Mouse (Mus musculus): ENCODE results near the gene Scg3. TPM values are rescaled to one million over a fixed set of nuclear protein-coding genes. Genes with fewer than 3 reads are reported as not detected.
"Not testable (repeated sequence)": the region's sequence is repeated elsewhere in the genome, so short reads cannot be mapped to it uniquely, and the experiment has no call there.

The Scg3 gene
- 1 to 10 TPM; 4.3 to 7.1 TPM for total RNA-seq (2021)
- long read RNA-seq, experiment 1, partial matches to known transcripts, result 0 of 2 reads
- long read RNA-seq, experiment 1, other reads (novel, unspliced or antisense), result 1 of 2 reads
- long read RNA-seq, experiment 2, partial matches to known transcripts, result 0 of 1 reads
- long read RNA-seq, experiment 2, other reads (novel, unspliced or antisense), result 0 of 1 reads

DNA sequence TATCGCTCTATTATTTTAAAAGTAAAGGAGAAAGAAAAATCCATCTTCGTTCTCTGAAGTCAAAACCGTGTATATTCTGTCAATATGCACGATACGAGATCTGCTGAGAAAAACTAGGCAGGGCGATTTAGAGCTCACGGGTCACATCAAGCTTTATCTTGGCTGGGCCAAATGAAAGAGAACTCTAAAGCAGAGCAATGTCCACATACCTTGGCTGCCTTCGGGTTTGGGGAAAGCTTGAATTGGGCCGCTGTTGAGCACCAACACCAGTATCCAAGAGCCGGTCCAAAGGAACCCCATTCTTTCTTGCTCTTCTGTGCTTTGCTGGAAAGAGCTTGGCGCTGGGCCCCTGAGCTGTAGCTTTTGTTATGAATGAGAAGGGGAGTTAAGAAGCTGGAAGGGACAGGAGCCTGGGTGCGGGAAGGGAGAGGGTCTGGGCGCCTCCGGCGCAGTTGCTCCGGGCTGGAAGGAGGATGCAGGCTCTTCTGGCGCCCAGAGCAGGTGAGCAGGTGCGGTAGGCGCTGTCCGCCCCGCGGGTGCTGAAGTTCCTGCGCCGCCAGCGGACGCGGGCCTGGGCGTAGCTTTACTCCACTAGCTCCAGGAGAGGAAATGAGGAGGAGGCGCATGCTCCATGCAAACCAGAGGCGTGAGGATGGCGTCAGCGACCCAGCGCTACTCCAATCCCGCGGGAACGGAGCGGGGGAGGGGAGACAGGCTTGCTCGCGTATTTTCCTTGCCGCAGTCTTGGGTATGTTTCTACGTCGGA, at the start of gene Scg3:
TSS of gene Scg3 (minus strand) at position 631 of the 766 bp plus-strand sequence.
- DNase-seq (ENCODE audit: low spot score in 2 of 2), result peak; percentile 42 to 62

- peak; percentile 36 to 61 for DNase-seq (ENCODE audit: low spot score in 2 of 2)
Observed at GRCm38 (mm10) chr9:75719952-75720687, 36.3 kb upstream of the Scg3 start.

- peak in 1 of 2 experiments; percentile 41 for DNase-seq (ENCODE audit: low spot score in 2 of 2)
Observed at GRCm38 (mm10) chr9:75719481-75719880, 35.6 kb upstream of the Scg3 start.

DNA sequence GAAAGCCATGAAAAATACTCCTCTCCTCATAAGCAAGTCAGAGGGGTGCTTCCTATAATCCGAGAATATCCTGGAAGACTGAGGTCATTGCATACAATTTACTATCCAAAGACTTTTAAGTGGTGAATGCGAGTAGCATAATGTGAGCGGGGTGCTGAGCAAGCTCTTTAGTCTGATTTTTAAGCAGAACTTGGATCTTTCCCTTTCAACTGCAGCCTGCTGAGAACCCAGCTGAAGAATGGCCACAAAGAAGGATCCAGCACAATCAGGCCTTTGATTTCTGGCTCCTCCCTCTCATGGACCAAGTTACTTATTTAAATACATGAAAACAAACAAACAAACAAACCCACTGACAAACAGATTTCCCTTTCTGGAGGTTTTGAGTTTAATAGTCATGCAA, 916 bp upstream of the Scg3 start:
- DNase-seq (ENCODE audit: low spot score in 2 of 2), result no peak

DNA sequence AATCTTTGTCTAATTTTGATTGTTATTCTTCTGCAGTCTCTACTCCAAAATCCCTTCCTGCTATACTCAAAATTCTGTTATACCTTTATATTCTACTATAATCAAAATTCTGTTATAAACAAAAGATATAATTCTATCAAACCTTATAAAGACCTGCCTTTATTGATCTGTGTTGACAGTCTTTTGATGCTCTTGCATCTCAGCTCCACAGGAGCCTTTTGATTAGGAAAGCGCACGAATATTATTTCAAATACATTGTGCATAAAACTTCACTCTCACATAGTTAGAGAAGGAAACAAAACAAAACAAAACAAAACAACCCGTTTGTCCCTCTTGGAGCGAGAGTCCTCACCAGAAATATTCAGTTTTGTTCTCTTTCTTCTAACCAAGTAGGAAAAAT, 436 bp upstream of the Scg3 start:
- DNase-seq (ENCODE audit: low spot score in 2 of 2), result no peak

DNA sequence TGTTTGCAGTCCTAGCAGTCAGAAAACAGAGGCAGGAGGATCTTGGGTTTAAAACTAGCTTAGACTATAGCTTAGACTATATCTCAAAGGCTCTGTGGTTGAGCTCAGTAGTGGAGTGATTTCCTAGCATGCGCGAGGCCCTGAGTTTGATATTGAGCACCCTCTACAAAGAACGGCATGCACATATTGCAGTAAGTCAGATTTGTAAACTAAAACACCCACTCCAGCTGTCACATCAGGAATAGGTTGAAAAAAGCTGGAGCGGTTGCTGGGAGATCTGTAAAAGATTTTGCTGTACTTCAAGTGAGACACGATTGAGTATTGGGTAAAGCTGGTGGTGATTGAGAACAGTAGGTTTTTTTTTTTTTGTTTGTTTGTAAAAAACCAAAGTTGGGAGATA, 3.2 kb downstream of the Scg3 start:
- DNase-seq (ENCODE audit: low spot score in 2 of 2), result no peak

DNA sequence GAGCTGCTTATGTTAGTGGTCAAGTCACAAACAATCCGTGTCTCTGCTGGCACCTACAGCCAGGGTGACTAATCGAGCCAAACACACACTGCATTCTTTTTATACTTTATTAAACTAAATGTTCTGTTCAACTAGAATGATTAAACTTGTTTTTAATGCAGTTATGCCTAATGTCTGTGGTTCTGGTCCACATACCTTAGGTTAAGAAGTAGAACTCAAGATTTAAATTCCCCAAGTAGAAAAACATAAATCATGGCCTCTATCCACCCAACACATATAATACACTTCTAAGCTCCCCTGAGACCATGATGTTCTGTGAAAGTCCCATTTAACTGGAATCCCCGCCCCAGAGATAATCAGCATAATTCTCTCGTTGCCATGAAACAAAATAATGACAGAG, 4.2 kb downstream of the Scg3 start:
- no peak for DNase-seq (ENCODE audit: low spot score in 2 of 2)

DNA sequence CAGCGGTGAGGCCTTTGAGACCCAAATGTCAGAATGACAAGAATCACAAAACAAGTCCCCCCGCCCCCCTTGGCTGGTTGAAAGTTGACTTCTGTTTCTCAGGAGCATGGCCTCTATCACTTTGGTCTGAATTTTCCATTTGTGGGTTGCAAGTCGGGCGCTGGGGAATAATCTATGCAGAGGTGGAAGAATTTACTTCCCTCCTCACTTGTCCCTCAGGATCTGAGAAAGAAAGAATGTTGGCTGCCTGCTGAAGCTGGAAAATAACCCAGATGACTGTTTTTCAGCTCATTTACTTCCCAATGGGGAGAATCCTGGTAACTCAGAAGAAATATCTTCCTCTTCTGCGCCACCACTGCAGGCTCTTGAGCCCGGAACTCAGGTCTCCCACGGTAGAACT, 5.5 kb downstream of the Scg3 start:
- peak in 1 of 2 experiments; percentile 22 for DNase-seq (ENCODE audit: low spot score in 2 of 2)

DNA sequence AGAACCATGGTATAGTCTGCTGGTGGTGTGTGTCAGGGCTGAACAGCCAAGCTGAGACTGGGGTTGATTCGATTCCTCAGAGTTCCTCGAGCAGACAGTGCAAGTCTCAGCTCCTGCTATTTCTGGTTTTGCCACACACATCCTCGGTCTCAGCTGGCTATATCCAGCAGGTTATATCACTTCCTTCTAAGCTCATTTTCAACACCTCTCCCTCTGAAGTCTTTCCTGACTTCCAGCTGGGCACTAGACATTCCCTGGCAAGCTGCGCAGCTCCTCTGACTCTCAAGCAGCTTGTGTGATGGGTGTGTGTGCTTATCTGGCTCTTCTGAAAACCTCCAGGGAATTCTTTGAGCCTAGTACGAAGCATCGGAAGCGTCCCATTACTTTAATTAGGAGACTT, 7.6 kb downstream of the Scg3 start:
- DNase-seq (ENCODE audit: low spot score in 2 of 2), result no peak

DNA sequence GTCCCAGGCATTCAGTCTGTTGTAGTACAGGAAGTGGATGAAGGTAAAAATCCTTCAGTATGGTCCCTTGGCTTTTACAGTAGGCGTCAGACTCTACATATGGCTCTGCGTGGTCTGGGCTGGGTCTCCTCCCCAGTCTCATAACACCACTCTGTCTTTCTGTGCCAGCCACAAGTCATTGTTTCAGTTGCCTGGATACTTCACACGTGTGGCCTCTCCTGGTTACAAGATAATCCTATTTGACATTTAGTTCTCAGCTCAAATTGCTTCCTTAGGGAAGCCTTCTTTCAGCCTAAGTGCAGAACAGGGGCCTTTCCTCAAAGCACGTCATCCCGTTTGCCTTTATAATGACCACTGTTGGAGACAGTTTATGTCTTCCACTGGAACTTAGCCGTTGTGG, 11.1 kb downstream of the Scg3 start:
- no peak for DNase-seq (ENCODE audit: low spot score in 2 of 2)

DNA sequence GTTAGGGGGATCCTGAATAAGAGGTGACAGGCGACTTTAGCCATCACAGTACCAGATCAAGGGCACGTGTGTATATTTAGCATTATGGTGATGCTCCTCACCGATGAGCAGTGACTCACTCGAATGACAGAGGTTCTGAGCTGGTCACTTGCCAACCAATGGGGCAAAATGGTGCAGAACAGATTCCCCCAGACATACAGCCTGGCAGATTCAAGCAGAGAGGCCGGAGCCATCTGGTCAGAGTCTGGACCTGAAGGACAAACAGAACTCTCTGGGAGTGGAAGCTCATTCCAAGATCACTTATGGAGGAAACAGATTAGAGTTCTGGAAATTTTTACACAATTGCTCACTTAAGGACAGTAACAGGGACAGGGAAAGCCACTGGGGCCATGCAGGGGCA, 17.2 kb downstream of the Scg3 start:
- no peak for DNase-seq (ENCODE audit: low spot score in 2 of 2)

GRCm38 (mm10) chr9:75665364-75665763, 18.5 kb downstream of the Scg3 start:
- DNase-seq (ENCODE audit: low spot score in 2 of 2), result no peak

GRCm38 (mm10) chr9:75660917-75661316, 22.9 kb downstream of the Scg3 start:
- no peak for DNase-seq (ENCODE audit: low spot score in 2 of 2)

GRCm38 (mm10) chr9:75656456-75656855, 27.4 kb downstream of the Scg3 start:
- DNase-seq (ENCODE audit: low spot score in 2 of 2), result not testable (repeated sequence)

- DNase-seq (ENCODE audit: low spot score in 2 of 2), result peak in 1 of 2 experiments; percentile 69
Observed at GRCm38 (mm10) chr9:75653981-75654911, 29.6 kb downstream of the Scg3 start.

DNA sequence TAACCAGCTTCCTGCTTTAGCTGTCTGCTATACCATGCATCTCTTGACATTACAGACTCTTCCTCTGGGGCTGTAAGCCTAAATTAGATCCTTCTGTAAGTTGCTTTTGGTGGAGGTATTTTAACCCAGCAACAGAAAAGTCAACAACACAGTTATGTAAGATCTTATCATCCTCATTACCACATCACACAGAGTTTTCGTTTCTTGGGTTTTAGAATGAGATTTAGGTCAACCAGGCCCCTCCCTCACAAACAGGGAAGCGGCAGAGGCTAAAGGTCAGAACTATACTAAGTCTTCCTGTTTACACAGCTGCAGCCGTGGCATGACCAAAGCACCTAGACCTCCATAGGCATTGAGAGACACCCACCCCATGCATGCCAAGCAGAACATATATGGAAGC, 38.5 kb downstream of the Scg3 start:
- DNase-seq (ENCODE audit: low spot score in 2 of 2), result no peak

DNA sequence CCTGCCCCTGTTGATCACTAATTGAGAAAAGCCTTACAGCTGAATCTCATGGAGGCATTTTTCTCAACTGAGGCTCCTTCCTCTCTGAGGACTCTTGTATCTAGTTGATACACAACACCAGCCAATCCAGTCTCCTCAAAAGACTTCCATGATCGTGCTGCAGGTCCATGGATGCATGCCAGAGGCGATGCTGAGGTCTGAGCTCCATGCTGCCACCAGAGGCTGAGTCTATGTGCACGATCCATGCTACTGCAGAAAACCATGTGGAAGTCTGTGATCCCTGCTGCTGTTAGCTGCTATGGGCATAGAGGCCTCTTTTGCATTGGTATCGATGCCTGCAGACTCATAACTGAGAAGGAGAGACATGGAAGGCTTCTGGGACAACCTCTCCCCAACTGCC, 49.6 kb downstream of the Scg3 start:
- DNase-seq (ENCODE audit: low spot score in 2 of 2), result no peak

DNA sequence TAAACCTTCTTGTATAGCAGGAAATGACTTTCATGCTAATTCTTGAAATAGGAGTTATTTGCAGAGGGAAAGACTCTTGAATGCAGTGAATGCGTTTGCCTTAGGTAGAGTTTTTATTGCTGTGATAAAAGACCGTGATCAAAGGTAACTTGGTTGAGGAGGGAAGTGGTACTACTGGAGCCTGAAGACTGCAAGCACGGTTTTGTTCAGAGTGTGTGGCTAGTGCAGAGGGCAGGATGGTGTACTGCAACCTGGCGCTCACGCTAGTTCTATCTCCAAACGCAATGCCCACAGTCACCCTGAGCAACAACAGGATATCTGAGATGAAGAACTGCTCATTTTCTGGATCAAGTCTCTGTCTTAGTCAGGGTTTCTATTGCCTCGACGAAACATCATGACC, 50.3 kb downstream of the Scg3 start:
- no peak for DNase-seq (ENCODE audit: low spot score in 2 of 2)

GRCm38 (mm10) chr9:75632902-75633301, 51.0 kb downstream of the Scg3 start:
- DNase-seq (ENCODE audit: low spot score in 2 of 2), result no peak

- DNase-seq (ENCODE audit: low spot score in 2 of 2), result no peak
Observed at GRCm38 (mm10) chr9:75632111-75632510, 51.7 kb downstream of the Scg3 start.

- DNase-seq (ENCODE audit: low spot score in 2 of 2), result no peak
Observed at GRCm38 (mm10) chr9:75630823-75631454, 52.9 kb downstream of the Scg3 start.

Measured in gastrocnemius, postnatal 4 days (tissue).